Mouse (Mus musculus): ENCODE measurements at regions not wholly inside any gene's neighbourhood (a gene's known extent, or its start where the extent isn't known, plus 50 kb on each side); places are given as distances from the start of the nearest gene placed in this dataset.

GRCm38 (mm10) chr6:51701253-51702020 lies 177.7 kb downstream of the Snx10 start:
- DNase-seq = no peak

DNA sequence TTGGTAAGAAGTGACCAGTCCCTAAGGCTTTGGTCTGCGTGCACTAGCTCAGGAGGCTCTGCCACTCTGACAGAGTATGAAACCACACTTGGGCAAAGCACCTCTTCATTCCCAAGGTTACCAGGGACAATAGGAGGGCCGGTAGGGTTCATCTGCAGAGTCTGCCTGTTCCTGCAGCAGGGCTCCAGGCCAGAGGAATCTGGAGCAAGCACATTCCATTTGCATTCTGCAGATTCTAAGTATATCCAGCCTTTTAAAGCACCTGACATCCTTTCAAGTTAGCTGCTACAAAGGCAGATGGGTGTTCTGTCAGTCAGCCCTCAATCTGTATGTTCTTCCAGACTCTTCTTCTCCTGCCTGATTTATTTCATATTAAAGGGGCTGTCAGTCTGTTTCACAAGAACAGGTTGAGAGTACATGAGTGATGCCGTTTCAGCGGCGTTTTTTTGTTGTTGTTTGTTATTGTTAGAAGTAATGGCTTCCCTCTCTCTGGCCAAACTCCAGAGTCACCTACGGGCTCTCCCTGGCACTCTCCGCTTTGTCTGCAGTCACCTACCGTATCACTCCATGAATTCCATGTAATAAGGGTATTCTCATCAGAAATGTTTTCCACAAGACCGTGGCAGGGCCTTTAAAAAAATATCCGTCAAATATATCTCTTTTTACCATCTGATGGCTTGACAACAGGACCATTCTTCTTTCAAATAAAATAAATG lies 178.9 kb downstream of the Snx10 start:
- DNase-seq = no peak

GRCm38 (mm10) chr6:51708011-51708410 lies 184.3 kb downstream of the Snx10 start:
- no peak for DNase-seq

DNA sequence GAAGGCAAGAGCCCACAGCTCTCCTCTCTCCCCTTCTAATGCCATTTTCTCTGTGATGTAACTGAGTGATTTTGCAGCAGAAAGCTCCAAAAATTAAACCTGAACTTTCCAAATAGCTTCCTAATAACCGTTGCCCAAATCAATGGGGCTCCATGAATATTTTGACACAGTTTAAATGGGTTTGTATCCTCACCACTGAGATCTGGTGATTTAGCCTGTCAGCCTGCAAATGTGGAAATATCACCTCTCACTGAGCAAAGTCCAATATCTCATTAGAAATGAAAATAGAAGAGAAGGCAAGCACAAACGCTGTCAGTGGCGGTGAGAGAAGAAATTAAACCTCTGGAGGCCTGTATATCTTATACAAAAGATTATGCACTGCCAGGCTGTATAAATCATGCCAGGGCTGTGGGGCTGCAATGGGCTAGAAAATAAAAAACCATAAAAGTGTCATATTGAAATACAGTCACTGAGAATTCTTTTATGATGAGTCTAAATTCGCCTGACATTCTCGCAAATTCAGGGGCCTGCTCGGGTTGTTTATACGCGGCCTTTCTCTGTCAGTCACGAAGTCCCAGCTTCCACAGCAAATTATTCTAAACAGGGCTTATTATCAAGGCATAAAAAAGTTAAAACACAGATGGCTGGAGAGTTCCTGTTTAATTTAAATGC lies 185.1 kb downstream of the Snx10 start:
- no peak for DNase-seq

DNA sequence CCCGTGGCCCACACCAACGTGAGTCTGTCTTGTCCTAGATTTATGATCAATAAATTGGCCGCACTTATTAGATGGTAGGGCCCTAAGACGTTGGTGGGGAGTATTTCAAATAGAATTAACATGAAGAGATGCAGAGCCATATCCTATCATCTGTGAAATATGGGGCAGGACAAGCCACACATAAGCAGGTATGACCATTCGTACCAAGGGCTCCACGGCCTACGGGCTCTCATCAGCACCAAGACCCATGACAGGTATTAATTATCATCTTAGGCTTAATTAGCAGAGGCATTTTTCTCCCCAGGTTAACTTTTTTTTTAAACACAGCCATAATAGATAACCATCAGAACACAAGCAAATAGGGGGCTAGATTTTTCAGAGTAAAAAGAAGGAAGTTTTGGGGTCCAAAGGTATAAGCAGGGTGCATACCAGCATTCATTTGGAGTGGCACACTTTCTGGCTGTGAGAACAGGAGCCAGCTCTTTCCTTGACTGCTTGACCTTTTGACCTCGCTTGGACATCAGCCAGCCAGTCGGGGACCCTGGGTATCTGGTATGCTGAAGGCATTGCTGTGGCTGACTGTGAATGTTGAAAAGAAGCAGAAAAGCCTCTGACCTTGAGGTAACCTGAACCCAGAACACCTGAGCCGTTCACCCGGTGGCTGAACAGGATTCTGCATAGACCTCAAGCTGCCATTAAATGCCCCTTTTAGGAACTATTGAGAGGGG lies 185.8 kb downstream of the Snx10 start:
- no peak for DNase-seq

- no peak for DNase-seq
Measured at GRCm38 (mm10) chr6:51710153-51710552, 186.5 kb downstream of the Snx10 start.

- DNase-seq = no peak
Measured at GRCm38 (mm10) chr6:51710926-51711615, 187.4 kb downstream of the Snx10 start.

GRCm38 (mm10) chr6:51711616-51711970 lies 187.9 kb downstream of the Snx10 start:
- DNase-seq = no peak

DNA sequence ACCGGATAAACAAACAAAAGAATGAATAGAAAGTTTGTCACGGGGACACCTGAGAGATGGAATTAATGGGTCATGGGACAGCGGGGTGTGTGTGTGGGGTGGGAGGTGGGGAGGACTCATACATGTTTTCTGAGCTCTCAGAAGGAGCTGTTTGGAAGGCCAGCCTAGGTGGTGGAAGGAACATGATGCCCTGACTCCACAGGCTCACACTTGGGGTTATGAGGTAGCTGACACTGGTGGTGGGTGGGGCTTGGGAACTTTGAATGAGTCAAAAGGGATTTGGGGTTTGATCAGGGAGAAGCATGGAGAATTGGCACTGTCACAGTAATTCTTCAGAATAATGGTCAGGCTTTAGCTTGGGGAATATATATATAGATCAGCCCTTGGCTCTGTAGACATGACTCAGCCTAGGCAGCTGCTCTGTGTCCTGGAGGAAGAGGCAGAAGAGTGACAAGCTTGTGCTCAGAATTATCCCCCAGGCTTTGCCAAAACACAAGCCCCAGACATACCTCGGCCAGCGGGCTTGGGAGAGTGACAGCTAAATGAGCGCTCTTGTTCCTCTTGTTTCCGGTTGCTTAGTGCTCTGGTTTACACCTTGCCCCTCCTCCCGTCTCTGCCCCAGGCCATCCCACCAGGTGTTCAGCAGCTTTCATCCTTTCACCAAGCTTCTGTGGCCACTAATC lies 191.6 kb downstream of the Snx10 start:
- no peak for DNase-seq

DNA sequence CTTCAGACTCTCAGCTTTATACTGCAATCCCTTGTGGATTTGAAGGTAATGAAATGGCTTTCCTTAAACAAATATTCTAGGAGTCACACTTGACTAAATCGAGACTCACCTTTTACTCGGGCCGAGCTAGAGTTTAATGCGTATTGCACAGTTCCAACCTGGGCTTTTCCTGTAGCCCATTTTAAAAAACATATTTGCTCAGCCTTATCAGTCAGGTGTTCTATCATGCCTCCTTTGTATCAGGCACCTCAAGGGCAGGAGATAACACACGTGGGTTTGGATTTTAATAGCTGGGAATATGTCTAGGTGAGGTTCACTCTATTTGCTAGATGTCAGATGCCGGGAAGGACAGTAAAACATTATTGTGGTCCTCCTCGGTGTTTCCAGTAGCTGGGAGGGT lies 193.7 kb downstream of the Snx10 start:
- DNase-seq = no peak

GRCm38 (mm10) chr6:51720705-51721104 lies 197.0 kb downstream of the Snx10 start:
- no peak for DNase-seq

GRCm38 (mm10) chr6:51723053-51723452 lies 199.4 kb downstream of the Snx10 start:
- no peak for DNase-seq

DNA sequence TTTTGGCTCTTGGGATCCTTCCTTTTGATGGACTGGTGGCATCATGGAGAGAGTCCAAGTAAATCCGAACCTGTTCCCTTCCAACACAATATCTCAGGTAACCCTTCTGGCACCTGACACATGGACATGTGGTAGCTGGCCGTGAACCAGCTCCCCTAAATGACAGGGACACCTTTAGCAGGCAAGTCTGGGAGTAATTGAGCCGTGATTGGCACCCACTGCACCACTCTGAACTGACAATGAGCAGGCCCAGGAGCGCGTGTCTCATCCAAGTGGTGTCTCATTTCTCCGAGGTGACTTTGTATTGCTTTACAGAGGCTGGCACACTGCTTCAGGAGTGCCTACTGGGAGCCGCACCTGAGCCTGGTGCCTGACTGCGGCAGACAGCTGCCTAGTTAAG lies 203.5 kb downstream of the Snx10 start:
- DNase-seq = no peak

GRCm38 (mm10) chr6:51728816-51729562 lies 205.3 kb downstream of the Snx10 start:
- DNase-seq = no peak

GRCm38 (mm10) chr6:51730564-51731351 lies 207.1 kb downstream of the Snx10 start:
- no peak for DNase-seq

DNA sequence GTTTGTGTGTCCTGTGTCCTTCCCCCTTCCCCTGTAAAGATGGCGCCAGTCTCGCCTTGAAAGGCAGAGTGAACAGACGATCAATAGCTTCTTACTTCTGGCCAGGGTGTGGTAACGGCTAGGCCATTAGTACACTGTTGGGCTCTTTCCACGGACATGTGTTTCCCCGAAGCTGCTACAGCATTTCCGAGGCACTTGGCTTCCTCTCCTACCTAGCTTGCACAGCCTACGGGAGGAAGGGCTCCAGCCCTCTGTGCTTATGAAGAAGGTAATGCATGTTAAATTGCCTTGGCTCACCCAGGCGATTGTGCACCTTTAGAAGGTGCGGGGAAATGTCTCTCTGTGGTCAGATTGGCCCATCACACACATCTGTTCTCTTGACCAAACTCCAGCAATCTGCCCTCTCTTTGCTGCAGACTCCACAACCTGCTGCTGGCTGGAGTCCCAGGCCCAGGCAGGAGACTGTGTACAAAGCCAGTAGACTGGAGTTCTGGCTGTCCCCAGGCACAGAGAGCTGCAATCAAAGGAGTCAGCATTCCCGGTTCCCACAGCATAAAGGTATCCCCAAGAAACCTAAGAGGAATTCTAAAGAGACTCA lies 208.7 kb downstream of the Snx10 start:
- no peak for DNase-seq

GRCm38 (mm10) chr6:51736051-51736450 lies 212.3 kb downstream of the Snx10 start:
- no peak for DNase-seq

DNA sequence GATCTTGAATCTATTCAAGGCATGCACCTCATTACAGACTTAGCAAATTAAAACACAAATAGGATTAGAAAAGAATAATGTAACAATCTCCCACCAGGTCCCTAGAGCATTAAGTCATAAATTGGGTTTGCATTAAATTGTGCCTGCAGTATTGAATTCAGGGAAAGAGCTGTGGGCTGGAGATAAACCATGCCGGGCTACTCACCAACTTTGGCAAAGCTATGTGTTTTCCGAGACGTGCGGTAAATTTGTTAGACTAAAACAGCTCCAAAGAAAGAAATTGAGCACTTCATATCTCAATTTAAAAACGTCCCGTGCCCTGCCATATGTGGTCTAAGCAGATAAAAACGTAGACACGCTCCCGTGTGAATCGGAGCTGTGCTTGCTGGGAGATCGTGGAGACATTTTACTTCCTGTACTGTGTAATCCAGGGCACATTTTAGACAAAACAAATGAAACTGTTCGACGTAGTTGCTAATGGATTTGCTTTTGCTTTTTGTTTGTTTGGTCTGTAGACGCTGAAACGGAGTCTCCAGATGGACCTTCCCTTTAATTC lies 219.5 kb downstream of the Snx10 start:
- DNase-seq = no peak

- DNase-seq = no peak
Measured at GRCm38 (mm10) chr6:51744607-51745006, 220.9 kb downstream of the Snx10 start.

- DNase-seq = no peak
Measured at GRCm38 (mm10) chr6:51754239-51754681, 230.6 kb downstream of the Snx10 start.
